Mouse (Mus musculus): ENCODE results near the gene Mob4.

Gene Mob4

DNA sequence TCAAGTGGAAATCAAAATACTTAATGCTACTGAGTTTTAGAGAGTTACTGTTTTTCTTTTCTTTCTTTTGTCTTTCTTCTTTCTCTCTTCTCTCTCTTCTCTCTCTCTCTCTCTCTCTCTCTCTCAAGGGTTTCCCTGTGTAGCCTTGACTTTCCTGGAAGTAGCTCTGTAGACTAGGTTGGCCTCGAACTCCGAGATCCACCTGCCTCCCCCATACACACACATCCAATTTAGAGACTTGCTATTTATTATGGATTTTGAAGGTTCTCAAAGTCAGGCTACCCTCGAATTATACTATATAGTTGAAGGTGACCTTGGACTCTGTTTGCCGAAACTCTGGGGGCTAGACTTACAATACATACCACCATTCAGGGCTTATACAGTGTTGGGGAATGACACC, 1.3 kb downstream of the Mob4 start:
- DNase-seq: no peak

DNA sequence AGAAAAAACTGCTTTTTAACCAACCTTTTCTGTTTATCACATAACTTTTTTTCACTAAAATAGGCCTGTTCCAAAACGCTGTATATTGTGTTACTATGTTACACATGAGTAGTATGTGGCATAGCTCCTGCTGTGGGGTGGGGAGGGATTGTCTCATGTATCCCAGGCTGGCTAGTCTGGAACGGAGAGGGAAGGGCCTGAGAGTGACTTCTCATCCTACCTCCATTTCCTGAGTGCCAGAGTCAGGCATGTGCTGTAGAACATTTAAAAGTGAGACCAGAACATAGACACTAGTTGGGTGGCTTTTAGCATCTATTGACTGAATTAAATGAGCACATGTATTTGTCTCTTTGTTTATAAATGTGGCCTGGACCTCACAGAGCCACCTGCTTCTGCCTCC, 2.1 kb downstream of the Mob4 start:
- DNase-seq: no peak

DNA sequence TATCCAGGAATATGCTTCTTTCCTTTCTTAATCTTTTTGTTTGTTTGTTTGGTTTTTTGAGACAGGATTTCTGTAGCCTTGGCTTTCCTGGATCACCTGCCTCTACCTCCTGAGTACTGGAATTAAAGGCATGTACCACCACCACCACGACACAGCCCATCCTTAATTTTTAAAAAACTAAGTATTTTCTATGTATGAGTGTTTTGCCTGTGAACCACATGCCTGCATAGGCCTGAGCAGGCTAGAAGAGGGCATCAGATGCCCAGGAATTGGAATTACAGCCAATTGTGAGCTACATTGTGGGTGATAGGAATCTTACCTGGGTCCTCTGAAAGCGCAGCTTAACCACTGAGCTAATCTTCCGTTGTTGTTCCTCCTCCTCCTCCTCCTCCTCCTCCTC, 3.3 kb downstream of the Mob4 start:
- no peak for DNase-seq

DNA sequence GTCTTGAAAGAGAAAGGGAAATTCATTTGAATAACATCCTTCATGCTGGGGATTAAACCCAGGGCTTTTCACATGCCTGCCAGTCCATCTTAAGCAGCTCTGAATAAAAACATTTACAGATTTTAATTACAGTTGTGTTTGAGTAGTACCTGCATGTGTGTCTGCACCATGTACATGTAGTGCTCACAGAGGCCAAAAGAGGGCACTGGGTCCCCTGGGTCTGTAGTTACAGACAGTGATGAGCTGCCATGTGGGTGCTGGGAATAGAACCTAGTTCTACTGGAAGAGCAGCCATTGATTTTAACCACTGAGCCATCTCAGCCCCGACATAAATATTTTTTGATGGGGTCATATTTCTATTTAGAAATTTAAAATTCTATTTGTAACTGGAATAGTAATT, 4.8 kb downstream of the Mob4 start:
- DNase-seq: no peak

DNA sequence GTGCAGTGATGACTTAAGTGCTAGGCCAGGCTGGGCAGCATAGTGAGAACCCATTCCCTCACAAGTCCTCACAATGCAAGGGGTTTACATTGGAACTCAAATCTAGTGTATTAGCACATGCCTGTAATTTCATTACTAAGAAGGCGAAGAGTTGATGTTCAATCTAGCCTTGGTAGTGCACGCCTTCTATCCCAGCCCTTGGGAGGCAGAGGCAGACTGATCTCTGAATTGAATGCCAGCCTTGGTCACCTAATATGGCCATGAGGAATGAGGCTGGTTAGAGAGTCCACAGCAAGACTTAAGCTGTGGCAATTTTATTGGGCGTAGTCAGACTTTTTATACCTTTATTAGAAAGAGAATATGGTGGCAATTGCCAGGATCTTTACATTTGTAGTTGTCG, 13.3 kb downstream of the Mob4 start:
- DNase-seq: no peak

DNA sequence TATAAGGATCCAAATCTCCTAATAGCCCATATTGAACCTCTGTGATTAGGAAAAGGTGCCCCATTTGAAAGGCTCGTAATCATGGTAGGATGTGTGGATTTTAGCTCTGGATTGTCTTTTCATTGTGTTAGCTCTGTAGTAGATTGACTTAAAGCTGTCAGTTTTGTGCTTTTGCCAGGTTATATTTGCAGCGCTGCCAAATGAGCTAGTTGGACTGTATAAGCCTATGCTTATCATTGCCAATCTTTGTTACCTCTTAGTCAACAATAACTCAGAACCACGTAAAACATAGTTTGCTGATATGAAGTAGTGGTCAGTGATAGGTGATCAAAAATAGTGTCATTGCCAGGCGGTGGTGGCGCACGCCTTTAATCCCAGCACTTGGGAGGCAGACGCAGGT, 14.5 kb downstream of the Mob4 start:
- DNase-seq: no peak

DNA sequence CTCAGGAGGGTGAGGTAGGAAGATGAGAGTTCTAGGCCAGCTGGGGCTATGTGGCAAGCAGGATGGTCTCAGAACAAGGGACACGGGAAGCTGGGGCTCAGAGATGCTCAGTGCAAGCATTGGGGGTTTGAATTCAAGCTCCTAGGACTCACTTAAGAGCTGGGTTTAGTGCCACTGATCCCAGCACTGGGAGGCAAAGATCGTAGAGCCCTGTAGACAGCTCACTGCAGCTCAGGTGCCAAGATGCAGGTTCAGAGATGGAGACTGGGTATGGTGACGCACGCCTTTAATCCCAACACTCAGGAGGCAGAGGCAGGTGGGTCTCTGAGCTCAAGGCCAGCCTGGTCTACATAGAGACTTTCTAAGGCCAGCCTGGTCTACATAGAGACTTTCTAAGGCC, 26.3 kb downstream of the Mob4 start:
- DNase-seq: no peak

DNA sequence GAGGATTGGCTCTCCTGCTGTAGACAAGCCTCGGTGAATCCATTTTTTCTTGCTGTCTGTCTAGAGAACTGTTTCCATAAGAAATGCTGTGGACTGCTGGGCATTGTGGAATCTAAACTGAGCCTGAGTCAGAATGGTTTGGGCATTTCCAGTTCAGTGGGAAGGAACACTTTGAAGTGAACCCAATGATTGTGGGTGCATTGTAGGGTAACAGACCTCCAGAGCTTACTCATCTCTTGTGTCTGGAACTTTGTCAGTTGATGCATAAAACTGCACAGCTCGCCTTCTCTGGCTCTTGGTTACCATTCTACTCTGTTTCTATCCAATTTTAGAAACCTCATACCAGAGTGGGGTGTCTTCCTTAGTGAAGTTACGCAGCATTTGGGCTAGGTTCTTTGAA, 27.2 kb downstream of the Mob4 start:
- DNase-seq: no peak

DNA sequence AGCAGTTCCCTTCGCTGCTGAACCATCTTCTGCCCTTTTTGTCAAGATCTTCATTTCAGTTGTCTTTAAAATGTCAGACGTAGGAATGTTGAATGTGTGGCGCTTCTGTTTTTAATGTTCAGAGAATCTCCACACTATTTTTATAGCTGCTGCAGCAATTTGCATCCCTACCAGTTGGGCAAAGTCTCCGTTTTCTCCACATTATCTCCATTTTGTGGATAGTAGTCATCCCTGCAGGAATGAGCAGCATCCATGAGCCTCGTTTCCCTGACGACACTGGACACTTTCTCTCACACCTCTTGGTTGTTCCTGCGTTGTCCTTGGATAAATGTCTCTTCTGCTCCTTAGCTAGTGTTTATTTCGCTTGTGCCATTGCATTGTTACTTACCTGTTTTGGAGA, 27.8 kb downstream of the Mob4 start:
- no peak for DNase-seq

DNA sequence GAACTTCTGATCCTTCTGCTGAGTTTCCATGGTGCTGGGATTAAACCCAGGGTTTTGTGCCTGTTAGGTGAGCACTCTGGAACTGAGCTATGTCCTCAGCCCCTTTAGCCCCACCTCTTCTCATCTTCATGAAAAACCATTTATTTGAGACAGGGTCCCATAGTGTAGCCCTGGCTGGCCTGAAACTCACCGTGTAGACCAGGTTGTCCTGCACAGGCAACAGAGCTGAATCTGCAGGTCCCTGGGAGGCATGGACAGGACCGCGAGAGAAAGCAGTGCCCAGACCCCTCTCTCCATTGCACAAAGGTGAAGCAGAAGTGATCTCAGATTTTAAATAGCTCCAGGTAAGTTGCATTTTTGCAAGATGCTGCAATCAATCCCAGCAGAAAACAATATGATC, 29.2 kb downstream of the Mob4 start:
- no peak for DNase-seq

DNA sequence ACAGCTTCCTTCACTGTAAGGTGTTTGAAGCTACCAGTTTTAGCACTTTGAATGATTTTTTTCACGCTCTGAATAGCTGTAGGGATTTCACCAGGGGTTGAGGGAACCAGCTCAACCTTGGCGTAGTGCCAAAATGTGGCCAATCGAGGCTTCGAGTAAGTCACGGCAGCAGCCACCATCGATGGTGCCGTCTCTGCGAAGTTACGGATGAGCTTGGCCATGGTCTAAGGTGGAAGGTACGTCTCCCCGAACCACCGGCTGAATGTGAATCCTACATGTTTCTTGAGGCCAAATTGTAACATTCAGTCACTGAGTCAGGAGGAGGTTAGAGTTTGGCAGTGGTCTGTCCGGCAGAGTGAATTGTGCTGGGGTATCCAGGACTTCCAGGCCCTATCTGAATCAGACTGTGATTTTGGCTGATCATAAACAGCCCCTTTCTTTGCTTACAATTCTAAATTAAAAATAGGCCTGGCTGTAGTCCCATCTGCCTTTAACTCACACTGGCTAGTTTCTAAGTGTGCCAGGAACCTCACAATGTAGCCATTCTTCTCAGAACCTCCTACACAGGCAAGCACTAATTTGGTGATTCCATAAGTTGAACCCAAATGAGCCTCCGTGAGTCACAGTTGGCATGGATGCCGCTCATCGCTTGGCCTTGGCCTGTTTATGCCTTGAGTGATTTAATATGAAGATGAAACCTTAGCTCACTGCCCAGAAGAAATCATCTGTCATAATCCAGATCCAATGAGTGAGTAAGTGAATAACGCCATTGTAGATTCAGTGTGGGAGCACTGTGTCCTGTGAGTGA, 30.0 kb downstream of the Mob4 start:
- DNase-seq: no peak

DNA sequence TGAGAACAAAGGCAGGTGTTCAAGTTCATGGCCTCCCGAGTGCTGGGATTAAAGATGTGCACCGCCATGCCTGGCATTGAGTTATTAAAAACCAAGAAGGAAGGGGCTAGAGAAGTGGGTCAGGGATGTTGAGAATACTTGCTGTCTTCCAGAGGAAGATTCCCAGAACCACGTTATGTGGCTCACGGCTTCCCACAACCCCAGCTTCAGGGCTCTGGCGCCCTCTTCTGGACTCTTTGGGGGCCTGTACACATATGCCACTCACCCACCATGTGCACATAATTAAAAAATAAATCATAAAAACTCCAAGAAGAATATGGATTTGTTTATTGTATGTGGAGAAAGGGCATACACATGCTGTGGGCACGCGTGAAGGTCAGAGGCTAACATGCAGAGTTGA, 30.9 kb downstream of the Mob4 start:
- no peak for DNase-seq

DNA sequence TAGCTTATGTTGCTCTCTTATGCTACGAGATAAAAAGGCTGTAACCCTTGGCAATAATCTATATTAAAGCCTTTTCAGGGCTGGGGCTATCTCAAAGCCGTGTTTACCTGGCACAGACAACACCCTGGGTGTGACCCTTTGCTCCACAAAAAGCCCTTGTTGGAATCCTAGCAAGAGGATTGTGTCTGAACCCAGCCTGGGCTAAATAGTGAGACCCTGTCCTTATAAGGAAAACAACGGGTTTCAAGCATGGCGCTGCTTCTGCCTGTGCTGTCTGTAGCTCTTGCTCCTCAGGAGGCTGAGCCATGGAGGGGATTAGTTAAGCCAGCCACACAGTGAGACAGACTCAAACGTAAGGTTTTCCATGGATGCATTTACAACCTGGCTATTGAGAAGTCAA, 31.8 kb downstream of the Mob4 start:
- DNase-seq: no peak

DNA sequence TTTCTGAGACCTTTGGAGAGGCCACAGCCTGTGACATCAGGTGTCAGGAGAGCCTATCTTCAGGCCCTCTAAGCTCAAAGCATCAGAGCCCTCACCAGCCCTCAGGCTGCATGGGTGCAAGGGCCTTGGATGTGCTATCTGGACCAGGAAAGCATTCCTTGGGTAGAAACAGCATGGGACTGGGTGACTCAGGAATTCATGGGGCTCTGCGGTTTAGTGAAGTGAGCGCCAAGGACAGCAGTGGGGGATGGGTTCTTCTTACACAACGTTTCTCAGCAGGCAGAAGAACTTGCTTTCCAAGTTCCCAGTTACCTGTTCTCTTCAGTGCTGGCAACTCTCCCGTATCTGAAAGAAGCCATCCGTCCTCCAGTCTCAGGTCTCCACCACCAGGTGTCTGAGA, 33.0 kb downstream of the Mob4 start:
- DNase-seq: no peak

DNA sequence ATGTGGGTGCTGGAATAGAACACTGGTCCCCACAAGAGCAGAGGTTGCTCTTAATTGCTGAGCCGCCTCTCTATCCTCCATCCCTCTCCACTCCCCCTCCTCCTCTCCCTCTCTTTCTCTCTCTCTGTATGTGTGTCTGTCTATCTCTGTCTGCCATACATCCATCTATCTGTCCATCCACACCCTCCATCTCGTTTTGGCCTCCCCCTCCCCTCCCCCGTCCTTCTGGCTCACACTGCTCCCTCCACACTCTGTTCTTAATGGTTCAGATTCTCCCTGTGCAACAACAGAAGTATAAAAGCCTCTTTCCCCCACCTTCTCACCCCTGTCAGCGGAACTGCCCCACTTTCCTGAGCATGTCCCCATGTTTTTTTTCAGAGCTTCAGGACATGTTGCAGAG, 36.5 kb downstream of the Mob4 start:
- no peak for DNase-seq

DNA sequence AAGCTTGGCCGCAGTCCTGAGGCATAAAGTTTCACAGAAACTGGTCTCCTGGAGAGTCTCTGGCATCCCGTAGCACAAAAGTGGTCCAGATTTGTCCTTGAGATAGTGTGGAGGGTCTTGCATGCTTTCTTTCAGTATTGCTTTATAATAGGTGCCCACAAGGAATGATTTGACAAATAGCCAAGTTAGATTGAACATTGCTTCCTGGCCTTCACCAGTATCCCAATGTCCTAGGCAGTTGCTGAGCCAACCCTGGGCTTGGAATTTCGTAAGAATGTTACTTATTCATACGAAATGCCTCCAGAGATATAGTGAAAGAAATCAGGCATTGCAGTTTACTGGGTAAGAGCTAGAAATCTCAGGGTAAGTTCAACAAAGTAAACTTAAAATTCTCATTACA, 37.6 kb downstream of the Mob4 start:
- no peak for DNase-seq

DNA sequence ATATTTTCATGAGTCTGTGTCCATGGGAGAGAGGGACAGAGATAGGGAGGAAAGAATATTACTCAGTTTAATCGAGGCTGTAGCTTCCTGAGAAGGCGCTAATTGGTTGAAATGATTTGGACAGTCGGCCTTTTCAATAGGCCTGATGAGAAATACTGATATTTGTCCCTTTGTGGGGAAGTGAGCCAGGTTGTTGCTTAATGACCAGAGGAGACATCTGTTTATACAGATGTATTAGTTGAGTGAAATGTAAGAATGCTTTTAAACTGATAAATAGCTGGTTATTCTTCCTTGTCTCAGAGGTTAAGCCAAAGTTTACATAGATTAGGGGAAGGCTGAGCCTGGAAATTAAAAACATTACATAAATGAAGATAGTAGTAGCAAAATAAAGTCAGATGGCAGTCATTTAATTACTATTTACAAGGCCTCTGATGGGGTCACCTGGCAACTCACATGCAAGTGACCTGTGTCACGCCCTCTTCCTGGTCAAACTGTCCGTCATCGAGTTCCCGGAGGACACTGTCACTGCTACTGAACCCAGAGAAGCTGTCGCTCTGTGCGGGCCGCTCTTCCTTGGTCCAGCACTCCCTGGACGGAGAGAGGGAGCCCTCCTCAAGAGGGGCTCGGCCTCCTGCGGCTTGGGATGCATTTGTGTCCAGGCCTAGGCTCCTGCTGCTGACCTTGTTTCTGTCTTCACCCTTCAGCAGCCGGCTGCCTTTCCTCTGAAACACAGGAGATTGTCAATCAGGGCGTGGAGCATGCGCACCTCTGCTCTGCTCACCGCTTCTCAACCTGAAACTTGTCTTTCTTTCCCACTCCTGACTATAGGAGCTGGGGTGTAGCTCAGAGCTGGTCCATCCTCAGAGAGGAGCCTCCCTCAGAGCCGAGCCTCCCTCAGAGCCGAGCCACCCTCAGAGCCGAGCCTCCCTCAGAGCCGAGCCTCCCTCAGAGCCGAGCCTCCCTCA, 40.6 kb downstream of the Mob4 start:
- no peak for DNase-seq

DNA sequence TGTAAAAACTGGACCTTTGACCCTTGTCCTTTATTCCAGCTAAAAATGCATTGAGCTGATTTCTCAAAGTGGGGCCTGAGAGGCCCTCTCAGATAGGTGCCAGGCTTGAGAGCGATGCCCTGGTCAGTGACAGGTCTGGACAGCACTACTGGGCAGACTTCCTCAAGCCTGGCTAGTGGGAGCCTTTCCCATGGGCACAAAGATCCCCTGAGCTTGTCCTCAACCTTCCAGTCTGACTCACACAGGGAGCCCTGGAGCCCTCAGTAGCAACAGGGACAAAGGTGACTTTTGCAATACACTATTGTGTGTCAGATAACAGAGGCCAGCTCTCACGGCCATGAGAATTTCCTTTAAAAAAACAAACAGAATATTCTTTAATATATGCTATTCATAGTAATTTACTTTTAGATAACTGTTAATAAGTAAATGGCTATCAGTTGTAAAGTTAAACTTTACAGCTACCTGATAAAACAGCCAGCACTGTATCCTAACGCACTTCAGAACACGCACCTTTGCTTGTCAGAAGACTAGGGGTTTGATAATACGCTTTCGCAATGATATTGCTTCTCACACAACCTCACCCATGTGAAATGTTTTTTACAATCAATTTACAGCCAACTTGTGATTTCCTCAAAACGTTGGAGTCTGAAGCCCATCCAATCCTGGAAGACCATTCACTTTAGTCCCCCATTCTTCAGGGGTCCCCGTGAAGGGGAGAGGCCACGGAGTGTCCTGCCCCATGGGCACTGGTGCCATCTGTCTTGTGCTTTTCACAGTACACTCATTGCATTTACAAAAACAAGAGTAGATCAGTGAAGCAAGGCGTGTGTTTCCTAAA, 42.9 kb downstream of the Mob4 start:
- DNase-seq: peak in 1 of 2 experiments; percentile 15

DNA sequence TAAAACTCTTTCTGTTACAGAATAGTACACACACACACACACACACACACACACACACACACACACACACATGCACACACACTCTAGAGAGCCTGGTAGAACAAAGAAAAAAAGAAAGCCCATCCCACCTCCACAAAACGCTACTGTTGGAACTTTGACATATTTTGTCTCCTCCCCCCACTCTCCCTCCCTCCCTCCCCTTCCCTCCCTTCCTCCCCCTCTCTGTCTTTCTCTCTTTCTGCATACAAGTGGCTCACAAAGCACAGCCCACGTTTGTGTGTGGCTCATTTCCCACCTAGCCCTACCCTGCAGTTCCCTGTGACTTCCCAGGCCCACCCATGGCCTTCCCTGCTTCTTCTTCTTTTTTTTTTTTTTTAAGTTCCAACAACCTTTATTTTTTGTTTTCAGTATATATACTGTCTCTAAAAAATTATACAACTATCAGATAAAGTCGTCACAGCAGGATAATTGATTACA, 43.6 kb downstream of the Mob4 start:
- no peak for DNase-seq

DNA sequence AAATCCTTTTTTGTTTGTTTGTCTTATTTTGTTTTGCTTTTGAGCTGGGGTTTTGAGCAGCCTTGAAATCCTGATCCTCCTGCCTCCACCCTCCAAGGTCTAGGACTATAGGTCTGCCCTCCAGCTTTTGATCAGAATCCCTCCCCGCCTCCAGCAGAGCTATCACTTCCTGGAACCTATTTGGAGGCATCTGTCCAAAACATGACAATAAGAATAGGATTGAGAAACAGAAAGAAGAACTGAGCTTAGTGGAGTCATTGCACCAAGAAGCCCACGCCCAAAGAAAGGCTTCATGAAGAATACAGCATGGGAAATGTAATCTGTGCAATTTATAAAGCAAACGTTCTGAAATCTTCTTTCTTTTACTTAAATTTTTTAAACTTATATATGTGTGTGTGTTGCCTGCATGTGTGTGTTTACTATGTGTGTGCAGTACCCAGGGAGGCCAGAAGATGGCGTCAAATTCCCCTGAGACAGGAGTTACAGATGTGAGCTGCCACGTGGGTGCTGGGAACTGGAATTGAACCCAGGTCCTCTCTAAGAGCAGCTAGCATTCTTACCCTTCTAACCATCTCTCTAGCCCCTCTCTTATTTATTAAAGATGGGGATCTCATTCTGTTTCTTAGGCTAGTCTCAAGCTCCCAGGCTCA, 49.0 kb downstream of the Mob4 start:
- no peak for DNase-seq

DNA sequence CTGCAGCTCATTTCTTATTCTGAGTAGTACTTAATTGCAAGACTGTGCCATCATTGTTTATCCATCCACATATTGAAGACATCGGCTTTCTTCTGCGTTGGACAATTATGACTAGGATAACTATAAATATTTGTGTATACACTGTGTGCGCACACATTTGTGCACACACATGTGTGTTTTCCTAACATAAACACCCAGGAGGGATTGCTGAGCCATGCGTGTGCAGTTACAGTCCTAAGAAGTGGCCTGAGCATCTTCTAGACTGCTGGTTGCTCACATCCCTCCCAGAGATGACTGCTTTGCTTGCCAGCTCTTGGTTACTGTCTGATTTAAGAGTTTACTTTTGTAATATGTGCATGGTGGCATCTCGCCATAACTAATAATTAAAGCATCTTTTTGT, 51.4 kb downstream of the Mob4 start:
- no peak for DNase-seq

DNA sequence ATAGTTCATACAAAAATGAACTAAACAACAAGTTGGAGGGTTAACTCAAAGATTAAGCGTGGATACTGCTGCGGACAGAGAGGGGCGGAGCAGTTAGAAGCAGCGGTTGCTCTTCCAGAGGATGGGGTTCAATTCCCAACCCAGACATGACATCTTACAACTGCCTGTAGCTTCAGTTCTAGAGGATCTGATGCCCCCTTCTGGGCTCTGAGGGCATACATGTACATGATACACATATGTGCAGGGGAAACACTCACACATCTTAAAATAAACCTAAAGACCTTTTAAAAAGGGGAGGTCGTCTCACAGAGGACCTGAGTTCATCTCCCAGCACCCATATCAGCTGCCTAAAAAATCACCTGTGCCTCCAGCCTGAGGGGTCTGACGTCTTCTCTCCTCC, 54.7 kb downstream of the Mob4 start:
- no peak for DNase-seq

All from kidney, adult 8-10 months (tissue).